Mouse (Mus musculus) gastrocnemius, postnatal 36 days (tissue): ENCODE results near the gene Dgkq. TPM values are rescaled to one million over a fixed set of nuclear protein-coding genes. Genes with fewer than 3 reads are reported as not detected.

Experiments used
- DNase-seq, 2 experiments: peaks; one replicate each; pipeline ENCODE4 v3.0.0; 2022
- intact Hi-C: fragments of 180-260 bp; cut with DNase I; formaldehyde crosslinking; loops from one replicate; pipeline ENCODE4 v1.15.1; 2025
- total RNA-seq, 2 experiments: library from RNA; stranded (reverse); gene quantifications; 2 replicates each; pipeline ENCODE4 v1.2.3; 2021

The Dgkq gene
- total RNA-seq, 2 experiments from 2014 or later, result 4.6 to 7.3 TPM

GRCm38 (mm10) chr5:108628891-108629633 is 40.4 kb downstream of the Dgkq start:
- intact Hi-C loops, result no loop called here
- DNase-seq, result no peak

- no peak for DNase-seq
- intact Hi-C loops, result no loop called here
Measured at GRCm38 (mm10) chr5:108626050-108626660, 43.3 kb downstream of the Dgkq start.

GRCm38 (mm10) chr5:108621870-108622269 is 47.6 kb downstream of the Dgkq start:
- intact Hi-C loops, result no loop called here
- DNase-seq, result no peak

- intact Hi-C loops, result no loop called here
- no peak for DNase-seq
Measured at GRCm38 (mm10) chr5:108610426-108610825, 59.0 kb downstream of the Dgkq start.

GRCm38 (mm10) chr5:108602537-108602936 is 66.9 kb downstream of the Dgkq start:
- intact Hi-C loops, result no loop called here
- no peak for DNase-seq

GRCm38 (mm10) chr5:108599923-108600322 is 69.5 kb downstream of the Dgkq start:
- DNase-seq, result no peak
- intact Hi-C loops, result no loop called here

Other genes with a start within 250 kb of the Dgkq start
- 100 to 1,000 TPM; 675 to 775 TPM for gene Atp5k, start 235.2 kb downstream of the Dgkq start, total RNA-seq
- gene Mfsd7a, start 220.8 kb downstream of the Dgkq start, total RNA-seq, result 1 to 10 TPM in 1 of 2 experiments, under 1 TPM in 1; 0.66 to 1.1 TPM
- gene Pcgf3, start 208.4 kb downstream of the Dgkq start, total RNA-seq, result 10 to 100 TPM; 32.9 to 35.3 TPM
- gene Cplx1, start 119.6 kb downstream of the Dgkq start, total RNA-seq, result not detected
- gene Gak, start 39.9 kb downstream of the Dgkq start, total RNA-seq, result 10 to 100 TPM; 11.1 to 13.1 TPM
- 1 to 10 TPM; 6.6 to 6.7 TPM for gene Tmem175, start 39.9 kb downstream of the Dgkq start, total RNA-seq
- gene Idua, start 9.3 kb downstream of the Dgkq start, total RNA-seq, result 1 to 10 TPM; 7.2 to 8.9 TPM
- gene Slc26a1, start 5.9 kb upstream of the Dgkq start, total RNA-seq, result not detected
- gene Fgfrl1, start 22.7 kb upstream of the Dgkq start, total RNA-seq, result 10 to 100 TPM; 25.6 to 34.7 TPM
- gene Rnf212, start 105.3 kb upstream of the Dgkq start, total RNA-seq, result not detected
- not detected for gene Tmed11, start 125.7 kb upstream of the Dgkq start, total RNA-seq
- gene Vmn2r8, start 139.2 kb upstream of the Dgkq start, total RNA-seq, result not detected
- not detected for gene Vmn2r9, start 182.9 kb upstream of the Dgkq start, total RNA-seq